Mouse (Mus musculus): ENCODE measurements around the gene Ppip5k2. TPM values are rescaled to one million over a fixed set of nuclear protein-coding genes. Genes with fewer than 3 reads are reported as not detected.

Ppip5k2 gene
- 55.3 and 56.8 TPM in 2 replicates for polyA plus RNA-seq (2012; rRNA removed)

GRCm38 (mm10) chr1:97769904-97770753 is at the start of gene Ppip5k2, which contains the start of gene Gin1:
TSS of gene Ppip5k2 (minus strand) at chr1:97770411.
TSS of gene Gin1 (plus strand) at chr1:97770172.

GRCm38 (mm10) chr1:97661406-97662241 is 108.6 kb downstream of the Ppip5k2 start, which contains the start of gene D1Ertd622e:
TSS of gene D1Ertd622e (minus strand) at chr1:97662074.

Other genes starting within 250 kb of the Ppip5k2 start
- gene D1Ertd622e, start 108.3 kb downstream of the Ppip5k2 start, polyA plus RNA-seq (2012; rRNA removed): 55.0 and 61.7 TPM in 2 replicates
- gene Gin1, start 239 bp downstream of the Ppip5k2 start, polyA plus RNA-seq (2012; rRNA removed): 7.1 and 7.6 TPM in 2 replicates

All from central nervous system, embryonic 18 days (tissue).